Mouse (Mus musculus) Patski (cell line): Measurements from ENCODE around the gene Slc30a1. TPM values are rescaled to one million over a fixed set of nuclear protein-coding genes. Genes with fewer than 3 reads are reported as not detected.

Source experiments
- ATAC-seq: fragments of 100-300 bp; one replicate; pipeline ENCODE4 v1.8.0; 2021
- CTCF ChIA-PET: fragments of 350-600 bp; sonication (Branson Sonifier 250); formaldehyde crosslinking; loops from one replicate; lab custom pipeline; 2022; ENCODE audit warnings: inconsistent platforms; lab: Charles Lee
- POLR2A ChIA-PET: fragments of 350-600 bp; sonication (Branson Sonifier 250); formaldehyde crosslinking; loops from one replicate; lab custom pipeline; 2022; ENCODE audit warnings: antibody characterized with exemption, inconsistent platforms; lab: Charles Lee
- DNase-seq: peaks from one replicate; pipeline ENCODE4 v3.0.0-alpha.2; 2011; ENCODE audit warnings: low read depth, low spot score
- H3K27me3 ChIP-seq: fragments of 371-371 bp; one replicate; pipeline ENCODE4 v1.5.1; 2021
- CTCF ChIP-seq: fragments of 100-300 bp; IDR thresholded peaks from one replicate; pipeline ENCODE4 v1.5.1; 2021
- in situ Hi-C: fragments of 300-500 bp; cut with MboI; formaldehyde crosslinking; loops from 3 replicates; pipeline ENCODE4 v1.11.1; 2018; ENCODE audit warnings: low pct_unique_long_range_greater_than_20kb, mixed read lengths
- polyA plus RNA-seq: library from polyadenylated mRNA; unstranded; gene quantifications from one replicate; pipeline ENCODE4 v1.2.3, GENCODE M21; 2021

Slc30a1 gene
- polyA plus RNA-seq, 1 experiment from 2014 or later = 17.4 TPM

DNA sequence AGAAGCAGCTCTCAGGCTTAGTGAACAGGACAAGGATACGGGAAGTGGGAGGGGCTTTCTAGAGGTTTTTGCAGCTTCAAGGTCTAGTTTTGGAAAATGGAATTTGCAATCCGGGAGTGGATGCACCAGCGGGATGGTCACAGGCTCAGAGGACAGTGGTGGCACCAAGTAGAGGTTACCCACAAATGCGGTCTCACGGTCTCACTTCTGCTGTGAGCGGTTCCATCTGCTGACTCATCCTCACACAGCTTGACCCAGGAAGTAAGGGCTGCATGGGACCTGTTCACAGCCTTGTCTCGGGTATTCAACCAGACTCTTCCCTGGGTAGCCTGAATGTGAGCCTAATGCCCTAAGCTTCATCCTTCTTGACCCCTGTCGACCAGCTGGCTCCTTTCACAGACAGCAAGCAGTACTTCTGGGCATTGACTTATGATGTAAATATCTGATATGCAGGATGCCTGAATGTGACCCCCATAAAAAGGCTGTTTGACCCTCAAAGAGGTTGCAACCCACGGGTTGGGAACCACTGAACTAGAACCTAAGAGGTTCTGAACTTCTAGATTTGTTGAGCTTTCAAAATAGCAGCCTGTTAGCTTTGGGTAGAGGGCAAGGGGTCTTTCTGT lies 30.8 kb upstream of the Slc30a1 start:
- DNase-seq = no peak
- H3K27me3 ChIP-seq = no peaks in the 10 kb centered on the region
- ChIA-PET POLR2A (interaction anchor here (1.0 kb wide), 1 partner anchor 8 kb away, joined by 3 read pairs; no protein-coding TSS in a partner anchor), CTCF (interaction anchor here (0.7 to 1.2 kb wide), 4 partner anchors 12 to 46 kb away, joined by 3 to 4 read pairs (median 3); no protein-coding TSS in a partner anchor)
- ATAC-seq = no peak
- TF ChIP-seq CTCF = no peak
- in situ Hi-C loops = no loop called here

GRCm38 (mm10) chr1:191877681-191878080 lies 28.9 kb upstream of the Slc30a1 start:
- POLR2A ChIA-PET = interaction anchor here (0.7 to 1.0 kb wide), 2 partner anchors 36 to 43 kb away, joined by 4 to 5 read pairs; no protein-coding TSS in a partner anchor

DNA sequence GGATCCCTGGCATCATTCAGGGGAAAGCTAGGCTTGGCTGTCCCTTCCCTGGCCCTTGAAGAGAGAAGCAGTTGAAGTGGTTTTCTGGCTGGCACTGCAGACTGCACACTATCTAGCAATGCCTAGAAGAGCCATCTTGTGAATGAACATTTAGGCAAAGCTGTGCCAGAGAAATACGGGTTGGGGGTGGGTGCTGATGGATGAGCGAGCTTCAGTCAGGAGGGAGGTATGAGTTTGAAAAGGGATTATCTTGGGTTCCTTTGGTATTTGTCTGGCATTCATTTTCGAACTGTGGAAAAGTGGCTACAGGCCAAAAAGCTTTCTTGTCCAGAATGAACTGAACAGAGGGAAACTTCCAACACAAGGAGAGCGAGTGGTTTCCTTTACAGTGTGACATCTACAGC lies 28.0 kb upstream of the Slc30a1 start:
- ATAC-seq (peak; percentile 52), DNase-seq (peak; percentile 77)
- H3K27me3 ChIP-seq = no peaks in the 10 kb centered on the region
- CTCF ChIA-PET = interaction anchor here (0.7 to 1.3 kb wide), 4 partner anchors 12 to 316 kb away, joined by 3 to 4 read pairs (median 3); no protein-coding TSS in a partner anchor
- in situ Hi-C loops = no loop called here
- POLR2A ChIA-PET = interaction anchor here (0.8 to 1.0 kb wide), 2 partner anchors 17 to 37 kb away, joined by 3 to 5 read pairs; no protein-coding TSS in a partner anchor
- TF ChIP-seq CTCF = no peak

More at GRCm38 (mm10) chr1:191877681-191878080, 28.9 kb upstream of the Slc30a1 start:
- no peak for TF ChIP-seq CTCF
- ATAC-seq (no peak), DNase-seq (no peak)
- no peaks in the 10 kb centered on the region for H3K27me3 ChIP-seq
- in situ Hi-C loops = no loop called here
- CTCF ChIA-PET = interaction anchor here (1.0 to 1.3 kb wide), 2 partner anchors 15 to 315 kb away, joined by 3 to 4 read pairs; no protein-coding TSS in a partner anchor

- DNase-seq (no peak), ATAC-seq (no peak)
- in situ Hi-C loops = no loop called here
- no peak for TF ChIP-seq CTCF
- ChIA-PET POLR2A (no interaction called here), CTCF (no interaction called here)
- no peaks in the 10 kb centered on the region for H3K27me3 ChIP-seq
Measured at GRCm38 (mm10) chr1:191880247-191880646, 26.3 kb upstream of the Slc30a1 start.

- H3K27me3 ChIP-seq = no peaks in the 10 kb centered on the region
- in situ Hi-C loops = no loop called here
- peak; percentile 81 for ATAC-seq
- DNase-seq = peak; percentile 65
- ChIA-PET CTCF (no interaction called here), POLR2A (interaction anchor here (0.6 to 0.7 kb wide), 2 partner anchors 13 to 90 kb away, joined by 3 read pairs; no protein-coding TSS in a partner anchor)
- no peak for TF ChIP-seq CTCF
Measured at GRCm38 (mm10) chr1:191880921-191881609, 25.5 kb upstream of the Slc30a1 start.

- POLR2A ChIA-PET = interaction anchor here (0.6 kb wide), 1 partner anchor 90 kb away, joined by 3 read pairs; no protein-coding TSS in a partner anchor
- in situ Hi-C loops = no loop called here
- DNase-seq (no peak), ATAC-seq (no peak)
- TF ChIP-seq CTCF = no peak
- H3K27me3 ChIP-seq = no peaks in the 10 kb centered on the region
- CTCF ChIA-PET = no interaction called here
Measured at GRCm38 (mm10) chr1:191881663-191882062, 24.9 kb upstream of the Slc30a1 start.

- ATAC-seq (no peak), DNase-seq (no peak)
- ChIA-PET POLR2A (no interaction called here), CTCF (interaction anchor here (0.8 kb wide), 1 partner anchor 63 kb away, joined by 3 read pairs; no protein-coding TSS in a partner anchor)
- TF ChIP-seq CTCF = no peak
- in situ Hi-C loops = no loop called here
- no peaks in the 10 kb centered on the region for H3K27me3 ChIP-seq
Measured at GRCm38 (mm10) chr1:191882474-191883206, 23.9 kb upstream of the Slc30a1 start.

DNA sequence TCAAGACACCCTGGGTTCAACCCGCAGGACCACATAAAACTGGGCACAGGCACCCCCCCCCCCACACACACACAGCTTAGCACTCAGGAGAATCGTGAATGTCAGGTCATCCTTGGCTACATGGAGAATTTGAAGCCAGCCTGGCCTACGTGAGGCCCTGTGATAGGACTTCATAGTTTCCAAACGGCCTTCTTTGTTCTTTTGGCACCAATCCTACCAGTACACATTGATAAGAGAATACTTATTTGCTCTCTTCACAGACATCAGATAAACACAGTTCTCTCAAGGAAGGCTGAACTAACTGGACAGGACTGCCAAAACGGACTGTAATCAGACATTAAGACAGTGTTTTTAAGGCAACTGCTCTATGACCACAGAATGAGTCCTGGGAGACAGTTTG lies 22.9 kb upstream of the Slc30a1 start:
- CTCF ChIA-PET = no interaction called here
- DNase-seq = no peak
- TF ChIP-seq CTCF = no peak
- POLR2A ChIA-PET = interaction anchor here (1.0 kb wide), 1 partner anchor 9 kb away, joined by 3 read pairs; no protein-coding TSS in a partner anchor
- ATAC-seq = no peak
- no peaks in the 10 kb centered on the region for H3K27me3 ChIP-seq
- in situ Hi-C loops = no loop called here

- ChIA-PET CTCF (interaction anchor here (1.3 kb wide), 1 partner anchor 52 kb away, joined by 3 read pairs; no protein-coding TSS in a partner anchor), POLR2A (interaction anchor here (0.6 kb wide), 1 partner anchor 20 kb away, joined by 5 read pairs; no protein-coding TSS in a partner anchor)
- no peak for ATAC-seq
- TF ChIP-seq CTCF = no peak
- H3K27me3 ChIP-seq = no peaks in the 10 kb centered on the region
- in situ Hi-C loops = loop anchor here (5.0 kb wide), 1 partner anchor 55 kb away; no protein-coding TSS in a partner anchor
- no peak for DNase-seq
Measured at GRCm38 (mm10) chr1:191891912-191892311, 14.7 kb upstream of the Slc30a1 start.

GRCm38 (mm10) chr1:191894386-191894785 lies 12.2 kb upstream of the Slc30a1 start:
- ChIA-PET POLR2A (interaction anchor here (1.0 kb wide), 1 partner anchor 13 kb away, joined by 3 read pairs; no protein-coding TSS in a partner anchor), CTCF (no interaction called here)
- no peaks in the 10 kb centered on the region for H3K27me3 ChIP-seq
- TF ChIP-seq CTCF = no peak
- ATAC-seq (no peak), DNase-seq (no peak)
- in situ Hi-C loops = loop anchor here (5.0 kb wide), 1 partner anchor 57 kb away; no protein-coding TSS in a partner anchor
